Mouse (Mus musculus): ENCODE data around the gene Myh11.

DNA sequence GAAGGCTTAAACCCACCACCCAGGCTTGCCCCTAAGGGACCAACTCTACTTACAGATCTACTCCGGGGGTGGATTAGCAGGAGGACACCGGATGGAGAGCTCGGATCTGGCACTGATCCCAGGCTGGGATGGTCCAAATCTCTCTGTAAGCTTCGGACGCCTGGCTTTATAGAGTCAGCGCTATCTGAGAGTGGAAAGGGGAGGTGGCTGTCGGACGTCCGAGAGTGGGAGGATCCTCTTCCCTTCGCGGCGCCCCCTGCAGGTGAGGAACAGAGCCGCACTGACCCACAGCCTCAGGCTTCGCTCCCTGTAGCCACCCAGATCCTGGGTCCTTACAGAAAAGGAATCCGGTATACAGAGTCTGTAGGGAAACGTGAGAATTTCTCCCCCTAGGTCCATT is at the start of gene Myh11:
- TF ChIP-seq CTCF (IDR thresholded peaks at IDR 0.05; ENCODE audit: extremely low read depth, insufficient read depth, low read length) (peak; percentile 20; the same call in 1 of the 2 replicates), POLR2A (IDR thresholded peaks at IDR 0.05; ENCODE audit: extremely low read depth, insufficient read depth, low read length) (no peak)
